Mouse (Mus musculus) kidney, postnatal 0 days (tissue): ENCODE data around the gene Gck. TPM values are rescaled to one million over a fixed set of nuclear protein-coding genes. Genes with fewer than 3 reads are reported as not detected.

Source experiments
- ATAC-seq: fragments of 200-750 bp; cut with Nextera tagmentation; replicated peaks from 2 replicates; pipeline ENCODE4 v1.8.0; 2017; ENCODE audit warnings: low read depth, moderate number of reproducible peaks, moderate TSS enrichment, moderate library complexity; ENCODE audit not compliant: low FRiP score
- DNase-seq: peaks from one replicate; pipeline ENCODE4 v3.0.0-alpha.2; 2016; ENCODE audit warnings: low spot score
- H3K27ac ChIP-seq: fragments of 300-500 bp; sonication (generic); 2 replicates; pipeline ENCODE4 v1.5.1; 2014; ENCODE audit warnings: mild to moderate bottlenecking
- H3K27me3 ChIP-seq: fragments of 300-500 bp; sonication (generic); 2 replicates; pipeline ENCODE4 v1.6.1; 2014; ENCODE audit warnings: low read length, mixed read lengths; ENCODE audit not compliant: insufficient read depth
- H3K36me3 ChIP-seq: fragments of 300-500 bp; sonication (generic); 2 replicates; pipeline ENCODE4 v1.6.1; 2014; ENCODE audit warnings: low read length, mixed read lengths; ENCODE audit not compliant: insufficient read depth
- H3K4me1 ChIP-seq: fragments of 300-500 bp; sonication (generic); replicated peaks from 2 replicates; pipeline ENCODE4 v1.6.1; 2014; ENCODE audit warnings: antibody characterized with exemption, low read length, mixed read lengths; ENCODE audit not compliant: insufficient read depth
- H3K4me2 ChIP-seq: fragments of 300-500 bp; sonication (generic); 2 replicates; pipeline ENCODE4 v1.6.1; 2014; ENCODE audit warnings: mild to moderate bottlenecking, low read length, moderate library complexity, mixed read lengths
- H3K4me3 ChIP-seq: fragments of 300-500 bp; sonication (generic); replicated peaks from 2 replicates; pipeline ENCODE4 v1.5.1; 2014; ENCODE audit warnings: low read depth, low read length
- H3K9ac ChIP-seq: fragments of 300-500 bp; sonication (generic); 2 replicates; pipeline ENCODE4 v1.6.1; 2014; ENCODE audit warnings: low read depth, low read length
- H3K9me3 ChIP-seq: fragments of 300-500 bp; sonication (generic); replicated peaks from 2 replicates; pipeline ENCODE4 v1.6.1; 2016; ENCODE audit warnings: low read length, inconsistent platforms, mixed read lengths
- CTCF ChIP-seq: IDR thresholded peaks from 2 replicates; pipeline ENCODE4 v1.5.1; 2016; ENCODE audit warnings: antibody characterized with exemption, low read depth, mild to moderate bottlenecking, moderate library complexity
- WGBS: fragments of 180-500 bp; shearing (Covaris S2); extraction: QIAGEN DNeasy Blood & Tissue Kit; methylation state at CpG from one replicate; pipeline ENCODE4 v1.1.7; 2014; 5-methylcytosine and 5-hydroxymethylcytosine counted together
- polyA plus RNA-seq: library from polyadenylated mRNA; unstranded; fragments of >200 nt; fragmentation: Nextera tagmentation; extraction: Ambion mirVana; gene quantifications from 2 replicates; pipeline ENCODE4 v1.2.1, GENCODE M21; 2015

Gck gene
- polyA plus RNA-seq, 1 experiment from 2014 or later, result 1.0 TPM

DNA sequence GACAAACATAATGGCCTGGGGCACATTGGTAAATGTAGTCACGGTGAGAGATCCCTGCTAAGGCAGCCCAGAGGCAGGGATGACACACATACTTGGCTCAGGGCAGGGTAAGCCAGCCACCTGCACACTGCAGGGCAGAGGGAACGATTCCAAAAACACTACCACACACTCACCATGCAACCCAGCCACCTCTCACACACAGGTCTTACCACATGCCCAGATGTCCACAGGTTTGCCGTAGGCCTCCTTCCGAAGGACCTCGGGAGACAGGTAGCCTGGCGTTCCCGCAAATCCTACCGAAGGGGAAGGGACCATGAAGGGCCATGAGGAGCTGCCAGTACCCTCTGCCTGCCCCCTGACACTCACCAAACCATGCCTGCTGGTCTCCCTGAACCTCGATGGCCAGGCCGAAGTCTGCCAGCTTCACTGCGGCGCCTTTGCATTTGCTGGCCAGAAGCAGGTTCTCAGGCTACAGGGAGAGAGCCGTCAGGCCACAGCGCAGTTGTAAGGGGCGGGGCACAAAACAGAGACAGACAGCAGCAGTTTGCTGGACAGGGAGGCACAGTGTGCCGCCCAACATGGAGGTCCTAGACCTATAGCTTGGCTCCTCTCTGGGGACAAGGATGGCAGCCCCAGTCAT, 40.2 kb upstream of the Gck start:
- no peak for ATAC-seq
- TF ChIP-seq CTCF, result no peak
- Histone ChIP-seq H3K4me3 (no peak overlapping the region), H3K4me2 (no peak overlapping the region), H3K27me3 (no peaks in the 10 kb centered on the region), H3K36me3 (no peaks in the 10 kb centered on the region), H3K4me1 (no peaks in the 10 kb centered on the region), H3K9me3 (no peaks in the 10 kb centered on the region), H3K9ac (no peak overlapping the region), H3K27ac (no peak overlapping the region)
- DNase-seq, result no peak
- WGBS, result 86% methylated on average over 16 of the region's 16 CpGs

DNA sequence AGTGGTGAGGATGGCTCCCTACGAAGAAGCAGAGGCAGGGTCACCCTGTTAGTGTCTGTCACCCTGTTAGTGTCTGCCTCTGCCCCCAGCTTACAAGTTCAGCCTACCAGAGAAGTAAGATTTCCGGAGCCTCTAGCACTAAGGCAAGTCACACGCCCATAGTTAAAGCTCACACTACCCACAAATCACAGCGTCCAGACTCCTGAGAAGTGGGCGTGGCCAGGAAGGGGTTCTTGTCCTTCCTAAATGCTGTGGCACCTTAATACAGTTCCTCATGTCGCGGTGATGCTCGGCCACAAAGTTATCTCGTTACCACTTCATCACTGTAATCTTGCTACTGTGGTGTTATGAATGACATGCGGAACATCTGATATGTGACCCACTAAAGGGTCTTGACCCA, 38.2 kb upstream of the Gck start:
- no peak for ATAC-seq
- no peak overlapping the region for H3K9ac ChIP-seq
- no peak for TF ChIP-seq CTCF

DNA sequence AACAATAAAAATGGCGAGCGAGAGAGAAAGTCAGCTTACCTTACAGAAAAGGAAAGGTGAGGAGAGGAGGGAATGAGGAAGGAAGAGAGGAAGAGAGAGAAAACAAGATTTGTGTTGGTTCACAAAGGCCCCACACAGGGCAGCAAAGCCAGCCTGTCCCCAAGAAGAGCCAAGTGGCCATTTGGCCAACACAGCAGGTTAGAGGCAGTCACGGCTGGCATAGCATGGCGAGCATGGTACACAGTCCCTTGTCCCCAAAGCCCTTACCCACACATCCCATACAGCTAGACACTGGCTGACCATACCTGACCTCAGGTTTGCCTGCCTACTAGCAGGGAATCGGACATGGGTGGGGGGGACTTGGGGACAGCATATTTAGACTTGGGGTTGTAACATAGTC, 33.7 kb upstream of the Gck start:
- no peaks in the 10 kb centered on the region for H3K27me3 ChIP-seq
- no peak for TF ChIP-seq CTCF
- H3K27ac ChIP-seq, result no peak overlapping the region
- no peaks in the 10 kb centered on the region for H3K36me3 ChIP-seq
- no peaks in the 10 kb centered on the region for H3K9me3 ChIP-seq
- ATAC-seq (no peak), DNase-seq (no peak)
- 94% methylated on average over 5 of the region's 5 CpGs for WGBS
- H3K4me1 ChIP-seq, result no peaks in the 10 kb centered on the region
- no peak overlapping the region for H3K4me2 ChIP-seq
- H3K9ac ChIP-seq, result no peak overlapping the region
- no peak overlapping the region for H3K4me3 ChIP-seq

More for the DNA sequence above, 38.2 kb upstream of the Gck start:
- WGBS, result 76% methylated on average over 10 of the region's 10 CpGs
- H3K4me3 ChIP-seq, result no peak overlapping the region
- no peak for DNase-seq
- no peak overlapping the region for H3K27ac ChIP-seq
- H3K27me3 ChIP-seq, result no peaks in the 10 kb centered on the region
- no peak overlapping the region for H3K4me2 ChIP-seq
- H3K9me3 ChIP-seq, result no peaks in the 10 kb centered on the region
- H3K4me1 ChIP-seq, result no peaks in the 10 kb centered on the region
- H3K36me3 ChIP-seq, result no peaks in the 10 kb centered on the region

DNA sequence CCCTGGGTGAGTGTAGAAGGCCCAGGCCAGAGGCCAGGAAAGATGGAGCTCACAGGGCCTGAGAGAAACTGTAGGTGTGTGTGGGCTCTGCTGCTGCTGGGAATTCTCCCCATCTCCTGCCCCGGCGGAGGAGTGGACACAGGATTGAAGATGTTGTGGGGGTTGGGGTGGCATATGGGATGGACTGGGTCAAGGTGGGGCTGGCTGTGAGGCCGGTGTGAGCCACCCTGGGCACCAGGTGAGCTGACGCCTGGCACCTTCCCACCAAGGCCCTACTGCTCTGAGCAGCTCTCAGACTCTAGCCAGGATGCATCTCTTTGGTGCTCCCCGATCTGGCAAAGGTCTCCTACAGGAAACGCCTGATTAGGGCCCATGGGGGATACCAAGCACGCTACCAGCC, 31.4 kb upstream of the Gck start:
- Histone ChIP-seq H3K9me3 (no peaks in the 10 kb centered on the region), H3K4me3 (no peak overlapping the region), H3K27me3 (no peaks in the 10 kb centered on the region), H3K4me1 (no peaks in the 10 kb centered on the region), H3K36me3 (no peaks in the 10 kb centered on the region), H3K27ac (no peak overlapping the region), H3K4me2 (no peak overlapping the region), H3K9ac (no peak overlapping the region)
- no peak for ATAC-seq
- DNase-seq, result no peak
- 83% methylated on average over 7 of the region's 7 CpGs for WGBS
- no peak for TF ChIP-seq CTCF

DNA sequence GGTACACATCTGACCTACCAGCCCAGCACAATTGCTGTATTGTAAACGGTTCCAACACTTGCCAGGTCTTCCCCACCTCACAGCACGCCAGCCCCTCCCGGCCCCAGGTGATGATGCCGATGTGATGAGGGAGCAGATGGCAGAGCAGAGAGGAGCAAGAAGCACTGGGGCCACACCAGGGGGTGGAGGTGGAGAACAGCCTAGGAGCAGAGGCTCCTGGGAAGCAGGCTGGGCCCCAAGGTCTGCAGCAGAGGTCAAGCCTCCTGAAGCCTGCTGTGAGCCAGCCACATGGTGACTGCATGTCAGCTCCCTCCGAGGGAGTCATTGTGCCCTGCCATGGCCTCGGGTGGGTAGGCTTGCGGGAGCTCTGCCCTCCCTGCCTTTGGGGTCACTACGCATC, 30.7 kb upstream of the Gck start:
- Histone ChIP-seq H3K4me3 (no peak overlapping the region), H3K9ac (no peak overlapping the region), H3K4me2 (no peak overlapping the region), H3K36me3 (no peaks in the 10 kb centered on the region), H3K4me1 (no peaks in the 10 kb centered on the region), H3K27ac (no peak overlapping the region), H3K27me3 (no peaks in the 10 kb centered on the region), H3K9me3 (no peaks in the 10 kb centered on the region)
- ATAC-seq (no peak), DNase-seq (no peak)
- no peak for TF ChIP-seq CTCF
- 61% methylated on average over 8 of the region's 8 CpGs for WGBS

DNA sequence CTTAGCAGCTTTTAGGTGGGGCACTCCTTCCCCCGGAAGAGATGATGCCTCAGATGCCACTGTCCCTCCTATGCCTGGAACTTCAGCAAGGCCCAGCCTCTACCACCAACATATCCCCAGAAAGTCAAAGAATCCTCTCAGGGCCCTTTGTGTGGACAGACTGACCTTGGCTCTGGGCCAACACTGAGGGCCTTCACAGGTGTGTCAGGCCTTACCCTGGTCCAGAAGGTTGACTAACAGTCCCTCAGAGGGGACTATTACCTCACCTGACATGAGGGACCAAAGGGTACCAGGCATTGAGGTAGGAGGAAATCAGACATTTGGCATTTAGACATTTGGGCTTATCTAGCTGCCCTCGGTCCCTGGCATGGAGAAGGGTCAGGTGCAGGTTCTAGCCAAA, 30.2 kb upstream of the Gck start:
- Histone ChIP-seq H3K4me1 (no peaks in the 10 kb centered on the region), H3K27me3 (no peaks in the 10 kb centered on the region), H3K36me3 (no peaks in the 10 kb centered on the region), H3K27ac (no peak overlapping the region), H3K9ac (no peak overlapping the region), H3K9me3 (no peaks in the 10 kb centered on the region), H3K4me3 (no peak overlapping the region), H3K4me2 (no peak overlapping the region)
- TF ChIP-seq CTCF, result no peak
- DNase-seq (no peak), ATAC-seq (no peak)
- 86% methylated on average over 2 of the region's 2 CpGs for WGBS

DNA sequence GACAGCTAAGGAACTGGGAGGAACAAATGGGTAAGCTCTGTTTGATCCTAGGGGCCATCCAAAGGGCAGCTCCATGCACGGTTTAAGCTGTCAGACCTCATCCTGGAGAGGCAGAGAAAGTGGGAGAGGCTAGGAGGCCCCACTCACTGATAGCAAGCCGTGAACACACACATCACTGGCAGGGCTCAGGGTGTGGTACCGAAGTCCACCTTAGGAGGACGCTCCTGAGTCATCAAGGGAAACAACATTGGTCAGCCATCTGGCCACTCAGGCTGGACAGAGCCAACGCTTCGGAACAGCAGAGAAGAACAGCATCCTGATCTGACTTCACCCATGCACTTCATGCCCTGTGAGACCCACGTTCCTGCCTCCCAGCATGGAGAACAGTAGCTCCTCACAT, 29.2 kb upstream of the Gck start:
- no peak overlapping the region for H3K27ac ChIP-seq
- H3K9me3 ChIP-seq, result no peaks in the 10 kb centered on the region
- ATAC-seq (no peak), DNase-seq (no peak)
- H3K27me3 ChIP-seq, result no peaks in the 10 kb centered on the region
- no peak overlapping the region for H3K9ac ChIP-seq
- H3K4me3 ChIP-seq, result no peak overlapping the region
- no peaks in the 10 kb centered on the region for H3K36me3 ChIP-seq
- no peak for TF ChIP-seq CTCF
- no peaks in the 10 kb centered on the region for H3K4me1 ChIP-seq
- WGBS, result 76% methylated on average over 7 of the region's 7 CpGs
- H3K4me2 ChIP-seq, result no peak overlapping the region
